Mouse (Mus musculus) stomach, adult 2 months (tissue): ENCODE data around the gene Foxp2. TPM values are rescaled to one million over a fixed set of nuclear protein-coding genes. Genes with fewer than 3 reads are reported as not detected.

Experiments
- polyA plus RNA-seq: library from polyadenylated mRNA; depleted of rRNA; stranded (reverse); fragments of >200 nt; gene quantifications from 2 replicates; pipeline ENCODE4 v1.2.3, GENCODE M21; 2012; rRNA removed

Foxp2 gene
- 4.7 and 4.8 TPM in 2 replicates for polyA plus RNA-seq

GRCm38 (mm10) chr6:14901183-14901970, at the start of gene Foxp2:
Gene Foxp2, plus strand, starts transcription at chr6:14901349.

Other genes with a start within 250 kb of the Foxp2 start
- 0.05 TPM in 2 replicates for gene Ppp1r3a, start 146.1 kb upstream of the Foxp2 start, polyA plus RNA-seq